8 mouse cellular contexts compared by ENCODE assay signal in genomic region chr3:96639219-96639618, GRCm38 (mm10). TPM values are rescaled to one million over a fixed set of nuclear protein-coding genes. Genes with fewer than 3 reads are reported as not detected.
DNase-seq lines count a peak whose midpoint lies in the region.

No protein-coding gene starts in this region.

- peak; percentile 61 for DNase-seq in gastrocnemius, adult 18-20 months (ENCODE audit: low spot score)
- DNase-seq in gastrocnemius, postnatal 25 days = no peak
- peak; percentile 81 for DNase-seq in 416B (ENCODE audit: low read depth)
- peak; percentile 65 to 75 for DNase-seq in adrenal gland, adult 18-20 months (ENCODE audit: low spot score in 2 of 2)
- DNase-seq in embryo, embryonic 11.5 days (ENCODE audit: low read depth, low spot score) = peak; percentile 39
- DNase-seq in kidney, postnatal 10 days = peak; percentile 77
- peak; percentile 79 for DNase-seq in lung, postnatal 14 days
- peak; percentile 58 to 66 for DNase-seq in spleen, postnatal 36 days (ENCODE audit: low spot score in 2 of 2)

RNA-seq across cellular contexts. Expression of gene Gm42957, which starts 3.9 kb away (rescaled TPM):
- total RNA-seq in gastrocnemius, adult 18-20 months (2021) = under 1 TPM in 1 of 2 experiments, not detected in 1; 0.07 TPM
- under 1 TPM; 0.10 to 0.13 TPM for total RNA-seq in gastrocnemius, postnatal 25 days (2021)
- total RNA-seq in adrenal gland, adult 18-20 months (2021) = under 1 TPM; 0.35 to 0.70 TPM

RNA-seq across cellular contexts. Expression of gene Pex11b, which starts 4.0 kb away (rescaled TPM):
- 10 to 100 TPM; 27.9 to 28.6 TPM for total RNA-seq in gastrocnemius, adult 18-20 months (2021)
- 10 to 100 TPM; 20.4 to 22.1 TPM for total RNA-seq in gastrocnemius, postnatal 25 days (2021)
- 10 to 100 TPM; 41.3 to 45.6 TPM for total RNA-seq in adrenal gland, adult 18-20 months (2021)

RNA-seq across cellular contexts. Expression of gene Itga10, which starts 6.2 kb away (rescaled TPM):
- total RNA-seq in gastrocnemius, adult 18-20 months (2021) = under 1 TPM; 0.34 to 0.74 TPM
- total RNA-seq in gastrocnemius, postnatal 25 days (2021) = 1 to 10 TPM in 1 of 2 experiments, under 1 TPM in 1; 0.70 to 1.2 TPM
- total RNA-seq in adrenal gland, adult 18-20 months (2021) = 1 to 10 TPM; 1.4 to 3.0 TPM

RNA-seq across cellular contexts. Expression of gene Rbm8a, which starts 9.5 kb away (rescaled TPM):
- total RNA-seq in gastrocnemius, adult 18-20 months (2021) = 10 to 100 TPM; 24.4 to 33.3 TPM
- total RNA-seq in gastrocnemius, postnatal 25 days (2021) = 10 to 100 TPM; 22.9 to 24.1 TPM
- 10 to 100 TPM; 89.7 to 89.8 TPM for total RNA-seq in adrenal gland, adult 18-20 months (2021)

RNA-seq across cellular contexts. Expression of gene Ankrd35, which starts 30.7 kb away (rescaled TPM):
- under 1 TPM; 0.18 to 0.31 TPM for total RNA-seq in gastrocnemius, adult 18-20 months (2021)
- under 1 TPM; 0.51 to 0.67 TPM for total RNA-seq in gastrocnemius, postnatal 25 days (2021)
- total RNA-seq in adrenal gland, adult 18-20 months (2021) = 1 to 10 TPM; 1.3 to 6.6 TPM
